Mouse (Mus musculus) duodenum, adult 2 months (tissue): ENCODE data around the gene Aasdhppt. TPM values are rescaled to one million over a fixed set of nuclear protein-coding genes. Genes with fewer than 3 reads are reported as not detected.

Source experiments
- polyA plus RNA-seq: library from polyadenylated mRNA; depleted of rRNA; stranded (reverse); fragments of >200 nt; gene quantifications from 2 replicates; pipeline ENCODE4 v1.2.3, GENCODE M21; 2012; ENCODE audit warnings: low replicate concordance; rRNA removed

Gene Aasdhppt
- 0.49 and 1.6 TPM in 2 replicates for polyA plus RNA-seq

DNA sequence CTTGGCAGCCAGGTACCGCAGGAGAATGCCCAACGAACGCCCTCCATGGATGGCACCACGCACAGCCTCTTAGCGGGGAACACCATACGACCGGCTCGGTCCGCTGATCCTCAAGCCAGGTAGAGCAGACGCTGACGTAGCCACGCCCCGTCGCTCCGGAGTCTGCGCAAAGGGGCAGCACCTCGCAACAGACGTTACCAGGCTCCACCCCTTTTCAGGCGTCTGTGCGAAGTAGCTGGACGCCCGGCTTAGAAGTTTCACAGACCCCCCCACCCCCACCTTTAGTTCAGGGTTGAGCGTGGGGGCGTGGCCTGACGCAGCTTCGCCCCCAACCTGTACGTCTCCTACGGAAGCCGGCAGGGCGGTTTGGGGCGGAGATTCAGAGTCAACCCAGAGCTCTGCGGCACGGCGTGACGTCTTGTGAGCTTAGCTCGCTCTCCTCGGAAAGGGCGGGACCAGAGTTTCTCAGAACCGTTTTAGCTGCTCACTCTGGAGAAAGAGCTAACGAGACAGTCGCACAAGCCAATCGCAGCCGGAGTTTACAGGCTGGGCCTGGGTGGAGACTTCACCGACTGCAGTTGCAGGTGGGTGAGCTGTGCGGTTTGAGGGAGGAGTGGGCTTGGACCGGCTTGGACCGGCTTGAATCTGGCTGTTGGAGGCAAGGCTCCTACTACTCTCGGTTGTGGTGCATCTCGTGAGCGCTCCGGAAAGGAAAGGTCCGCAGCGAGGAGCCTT lies at the start of gene Aasdhppt, which contains the start of gene Kbtbd3:
TSS of gene Aasdhppt (minus strand) at position 121 of the 735 bp plus-strand sequence.
TSS of gene Kbtbd3 (plus strand) at position 483 of the 735 bp plus-strand sequence.

Other genes starting within 250 kb of the Aasdhppt start
- 0.08 TPM in 1 of 2 replicates, not detected in the other for gene Kbtbd3, start 362 bp upstream of the Aasdhppt start, polyA plus RNA-seq
- 0.39 and 0.43 TPM in 2 replicates for gene Msantd4, start 67.1 kb upstream of the Aasdhppt start, polyA plus RNA-seq